Mouse (Mus musculus) thymus, postnatal 10 days (tissue): ENCODE results near the gene Itpkc.

Experiments
- DNase-seq, 2 experiments: peaks; one replicate each; pipeline ENCODE4 v3.0.0; 2021; ENCODE audit warnings: low spot score in 2 of 2

Itpkc gene

GRCm38 (mm10) chr7:27193731-27194130 lies 34.7 kb downstream of the Itpkc start:
- DNase-seq, result no peak

- no peak for DNase-seq
Observed at GRCm38 (mm10) chr7:27192434-27192833, 36.0 kb downstream of the Itpkc start.

GRCm38 (mm10) chr7:27189271-27189931 lies 39.1 kb downstream of the Itpkc start:
- DNase-seq, result no peak

- no peak for DNase-seq
Observed at GRCm38 (mm10) chr7:27185986-27186385, 42.5 kb downstream of the Itpkc start.

- peak in 1 of 2 experiments; percentile 50 for DNase-seq
Observed at GRCm38 (mm10) chr7:27184964-27185363, 43.5 kb downstream of the Itpkc start.

- DNase-seq, result no peak
Observed at GRCm38 (mm10) chr7:27182498-27182897, 46.0 kb downstream of the Itpkc start.

GRCm38 (mm10) chr7:27180837-27181695 lies 47.4 kb downstream of the Itpkc start, which contains the start of the genes Gm21983 and Mia:
Gm21983 (minus strand) TSS chr7:27181086.
Mia (minus strand) TSS chr7:27181157.
- no peak for DNase-seq

- no peak for DNase-seq
Observed at GRCm38 (mm10) chr7:27180036-27180435, 48.4 kb downstream of the Itpkc start.

GRCm38 (mm10) chr7:27179217-27179918 lies 49.1 kb downstream of the Itpkc start:
- no peak for DNase-seq

GRCm38 (mm10) chr7:27178324-27179216 lies 49.9 kb downstream of the Itpkc start, which contains the start of gene Rab4b:
Rab4b (minus strand) TSS chr7:27178896.
- peak; percentile 99 to 100 for DNase-seq

GRCm38 (mm10) chr7:27177942-27178323 lies 50.5 kb downstream of the Itpkc start:
- no peak for DNase-seq

- DNase-seq, result no peak
Observed at GRCm38 (mm10) chr7:27174896-27175295, 53.6 kb downstream of the Itpkc start.

GRCm38 (mm10) chr7:27174496-27174895 lies 54.0 kb downstream of the Itpkc start:
- DNase-seq, result no peak

- DNase-seq, result no peak
Observed at GRCm38 (mm10) chr7:27170981-27171380, 57.5 kb downstream of the Itpkc start.

GRCm38 (mm10) chr7:27168371-27168770 lies 60.1 kb downstream of the Itpkc start:
- no peak for DNase-seq

GRCm38 (mm10) chr7:27167475-27168094 lies 60.9 kb downstream of the Itpkc start:
- DNase-seq, result no peak

- peak; percentile 93 to 97 for DNase-seq
Observed at GRCm38 (mm10) chr7:27166614-27167474, 61.6 kb downstream of the Itpkc start, which contains the start of gene Egln2. Egln2 (minus strand) TSS chr7:27166802.

GRCm38 (mm10) chr7:27166229-27166613 lies 62.2 kb downstream of the Itpkc start:
- peak; percentile 82 to 89 for DNase-seq

- no peak for DNase-seq
Observed at GRCm38 (mm10) chr7:27165696-27166095, 62.8 kb downstream of the Itpkc start.
